In the genomic region with DNA sequence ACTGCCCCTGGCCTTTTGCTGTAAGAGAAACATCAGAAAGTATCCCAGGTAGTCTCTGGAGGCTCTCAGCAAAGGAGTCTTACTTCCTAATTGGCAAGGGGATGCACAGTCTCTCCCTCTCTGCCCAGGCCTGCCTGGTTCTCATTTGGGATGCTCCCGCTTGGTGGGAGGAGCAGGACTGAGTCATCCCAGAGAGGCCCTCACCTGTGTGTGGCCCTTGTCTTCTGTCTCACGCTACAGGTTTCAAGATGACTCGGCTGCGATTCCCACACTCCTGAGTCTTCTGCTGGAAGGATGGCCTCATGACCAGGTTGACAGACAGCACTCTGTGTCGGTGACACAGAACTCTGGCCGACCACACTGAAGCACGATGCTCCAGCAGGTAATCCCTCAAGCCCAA, we compare ENCODE assay signal across 26 mouse cellular contexts. TPM values are rescaled to one million over a fixed set of nuclear protein-coding genes. Genes with fewer than 3 reads are reported as not detected.
DNase-seq lines count a peak whose midpoint lies in the region; ATAC-seq lines count a peak whose summit lies in the region.
"Had no signal": no experiment of that assay in that cellular context is flagged by ENCODE, and none has a peak within 500 bp of the region (broad histone marks: within the 10 kb centered on the region; RNA-seq: fewer than 3 reads in every experiment).

No protein-coding gene starts in this region.

- no peak overlapping the region for H3K4me2 ChIP-seq in forebrain, embryonic 11.5 days (ENCODE audit: low read depth, low read length, severe bottlenecking)
- H3K4me2 ChIP-seq in hindbrain, embryonic 13.5 days, result no peak overlapping the region
- H3K4me2 ChIP-seq in midbrain, embryonic 14.5 days (ENCODE audit: low read length), result no peak overlapping the region
- H3K4me2 ChIP-seq: heart, embryonic 11.5 days; hindbrain, embryonic 15.5 days had no signal

- no peak overlapping the region for H3K4me3 ChIP-seq in forebrain, embryonic 10.5 days
- H3K4me3 ChIP-seq in forebrain, embryonic 11.5 days (ENCODE audit: low read depth, low read length), result no peak overlapping the region
- H3K4me3 ChIP-seq in hindbrain, embryonic 10.5 days, result no peak overlapping the region
- H3K4me3 ChIP-seq in hindbrain, embryonic 13.5 days, result no peak overlapping the region
- H3K4me3 ChIP-seq in midbrain, embryonic 10.5 days, result no peak overlapping the region
- H3K4me3 ChIP-seq in midbrain, embryonic 14.5 days (replicated peaks; ENCODE audit: low read depth, low read length), result no peak overlapping the region
- H3K4me3 ChIP-seq: embryonic facial prominence, embryonic 10.5 days; erythroblast, embryonic 14.5 days; gastrocnemius, adult 2 months; hindbrain, embryonic 15.5 days had no signal

- no peak overlapping the region for H3K9ac ChIP-seq in forebrain, embryonic 11.5 days (ENCODE audit: low read length)
- no peak overlapping the region for H3K9ac ChIP-seq in hindbrain, embryonic 13.5 days
- H3K9ac ChIP-seq in midbrain, embryonic 14.5 days (replicated peaks; ENCODE audit: low read length), result no peak overlapping the region
- H3K9ac ChIP-seq: embryonic facial prominence, embryonic 13.5 days; forebrain, postnatal 0 days; hindbrain, embryonic 15.5 days had no signal

- no peak for ATAC-seq in forebrain, embryonic 11.5 days (replicated peaks; ENCODE audit: low FRiP score)
- no peak for ATAC-seq in hindbrain, embryonic 13.5 days (ENCODE audit: low FRiP score)
- ATAC-seq in midbrain, embryonic 14.5 days (ENCODE audit: low FRiP score, low TSS enrichment), result no peak
- ATAC-seq: activated CD4-positive, CD25-positive, alpha-beta regulatory T cell, adult 4 months; forebrain, embryonic 14.5 days; forebrain, postnatal 0 days had no signal

- H3K4me1 ChIP-seq in forebrain, embryonic 10.5 days, result peaks cover 33% of the 10 kb centered on the region
- peaks cover 10% of the 10 kb centered on the region for H3K4me1 ChIP-seq in forebrain, embryonic 11.5 days (replicated peaks; ENCODE audit: control insufficient read depth, insufficient read depth, low read length)
- H3K4me1 ChIP-seq in hindbrain, embryonic 10.5 days (replicated peaks), result peaks cover 27% of the 10 kb centered on the region
- H3K4me1 ChIP-seq in hindbrain, embryonic 13.5 days (replicated peaks), result peaks cover 19% of the 10 kb centered on the region
- H3K4me1 ChIP-seq in midbrain, embryonic 10.5 days, result peaks cover 24% of the 10 kb centered on the region
- H3K4me1 ChIP-seq in midbrain, embryonic 14.5 days (ENCODE audit: control insufficient read depth, insufficient read depth, low read length), result peaks cover 9% of the 10 kb centered on the region; the same call in 1 of the 2 replicates

- no peaks in the 10 kb centered on the region for H3K27me3 ChIP-seq in forebrain, embryonic 10.5 days (ENCODE audit: poor library complexity, severe bottlenecking)
- no peaks in the 10 kb centered on the region for H3K27me3 ChIP-seq in forebrain, embryonic 11.5 days (ENCODE audit: control insufficient read depth, insufficient read depth, low read length)
- H3K27me3 ChIP-seq in hindbrain, embryonic 10.5 days (ENCODE audit: insufficient read depth, poor library complexity, severe bottlenecking), result no peaks in the 10 kb centered on the region
- no peaks in the 10 kb centered on the region for H3K27me3 ChIP-seq in hindbrain, embryonic 13.5 days
- H3K27me3 ChIP-seq in midbrain, embryonic 10.5 days (ENCODE audit: low read depth, poor library complexity, severe bottlenecking), result no peaks in the 10 kb centered on the region
- no peaks in the 10 kb centered on the region for H3K27me3 ChIP-seq in midbrain, embryonic 14.5 days (ENCODE audit: control insufficient read depth, insufficient read depth, low read length)
- H3K27me3 ChIP-seq: embryonic facial prominence, embryonic 13.5 days; hindbrain, embryonic 15.5 days had no signal

- H3K36me3 ChIP-seq in forebrain, embryonic 10.5 days (replicated peaks), result peaks cover 70% of the 10 kb centered on the region
- H3K36me3 ChIP-seq in forebrain, embryonic 11.5 days (ENCODE audit: control insufficient read depth, insufficient read depth, low read length), result peaks cover 2% of the 10 kb centered on the region; the same call in 1 of the 2 replicates
- H3K36me3 ChIP-seq in hindbrain, embryonic 10.5 days, result peaks cover 65% of the 10 kb centered on the region
- peaks cover 43% of the 10 kb centered on the region for H3K36me3 ChIP-seq in hindbrain, embryonic 13.5 days
- peaks cover 63% of the 10 kb centered on the region for H3K36me3 ChIP-seq in midbrain, embryonic 10.5 days
- H3K36me3 ChIP-seq in midbrain, embryonic 14.5 days (ENCODE audit: control insufficient read depth, insufficient read depth, low read length), result peaks cover 40% of the 10 kb centered on the region

- no peak overlapping the region for H3K27ac ChIP-seq in forebrain, embryonic 10.5 days
- no peak overlapping the region for H3K27ac ChIP-seq in forebrain, embryonic 11.5 days (ENCODE audit: low read depth, low read length)
- H3K27ac ChIP-seq in hindbrain, embryonic 10.5 days, result no peak overlapping the region
- no peak overlapping the region for H3K27ac ChIP-seq in hindbrain, embryonic 13.5 days
- H3K27ac ChIP-seq in midbrain, embryonic 10.5 days (replicated peaks), result no peak overlapping the region
- no peak overlapping the region for H3K27ac ChIP-seq in midbrain, embryonic 14.5 days (replicated peaks; ENCODE audit: low read depth, low read length)
- H3K27ac ChIP-seq: embryonic facial prominence, embryonic 10.5 days; embryonic facial prominence, embryonic 13.5 days; gastrocnemius, adult 2 months; hindbrain, embryonic 15.5 days had no signal

- 91% methylated on average over 7 of the region's 7 CpGs for whole genome bisulfite sequencing in forebrain, embryonic 10.5 days
- WGBS in forebrain, embryonic 11.5 days, result 92% methylated on average over 7 of the region's 7 CpGs
- 96% methylated on average over 7 of the region's 7 CpGs for WGBS in hindbrain, embryonic 10.5 days
- 99% methylated on average over 7 of the region's 7 CpGs for WGBS in hindbrain, embryonic 13.5 days
- 92% methylated on average over 7 of the region's 7 CpGs for WGBS in midbrain, embryonic 10.5 days
- 93% methylated on average over 7 of the region's 7 CpGs for WGBS in midbrain, embryonic 14.5 days

- peak; percentile 8 for DNase-seq in forebrain, embryonic 10.5 days (ENCODE audit: extremely low spot score, low spot score)
- no peak for DNase-seq in forebrain, embryonic 11.5 days (ENCODE audit: low spot score)
- DNase-seq in hindbrain, embryonic 10.5 days (ENCODE audit: low spot score), result peak; percentile 1
- peak; percentile 8 for DNase-seq in midbrain, embryonic 10.5 days (ENCODE audit: low spot score)
- no peak for DNase-seq in midbrain, embryonic 14.5 days
- peak; percentile 18 for DNase-seq in urinary bladder, adult 2 months (ENCODE audit: low spot score)
- DNase-seq in urinary bladder, postnatal 25 days (ENCODE audit: low spot score), result no peak
- DNase-seq: adrenal gland, adult 8-10 months; adrenal gland, postnatal 25 days; cerebellum, adult 11-12 months; cerebellum, adult 8-10 months; cerebellum, postnatal 10 days; cerebellum, postnatal 36 days; embryo, embryonic 11 days; forebrain, postnatal 0 days; gastrocnemius, adult 2 months; gastrocnemius, postnatal 14 days; heart, adult 18-20 months had no signal

- no peaks in the 10 kb centered on the region for H3K9me3 ChIP-seq in forebrain, embryonic 10.5 days
- H3K9me3 ChIP-seq in forebrain, embryonic 11.5 days (ENCODE audit: control insufficient read depth, low read length), result no peaks in the 10 kb centered on the region
- H3K9me3 ChIP-seq in hindbrain, embryonic 10.5 days, result no peaks in the 10 kb centered on the region
- no peaks in the 10 kb centered on the region for H3K9me3 ChIP-seq in hindbrain, embryonic 13.5 days
- H3K9me3 ChIP-seq in midbrain, embryonic 10.5 days (replicated peaks), result no peaks in the 10 kb centered on the region
- H3K9me3 ChIP-seq in midbrain, embryonic 14.5 days (ENCODE audit: control insufficient read depth, low read length), result no peaks in the 10 kb centered on the region
- H3K9me3 ChIP-seq: embryonic facial prominence, embryonic 10.5 days; embryonic facial prominence, embryonic 13.5 days; hindbrain, embryonic 15.5 days had no signal

RNA-seq across cellular contexts. Expression of gene Pigw, which starts 2.3 kb away (rescaled TPM):
- 3.1 and 3.5 TPM in 2 replicates for polyA plus RNA-seq in forebrain, embryonic 10.5 days (2016; fragmentation: Nextera tagmentation; extraction: Ambion mirVana)
- polyA plus RNA-seq in forebrain, embryonic 11.5 days (2014; fragmentation: Nextera tagmentation; extraction: Ambion mirVana), result 3.7 and 3.9 TPM in 2 replicates
- 2.6 and 2.7 TPM in 2 replicates for polyA plus RNA-seq in hindbrain, embryonic 10.5 days (2016; fragmentation: Nextera tagmentation; extraction: Ambion mirVana)
- 2.1 and 2.3 TPM in 2 replicates for polyA plus RNA-seq in hindbrain, embryonic 13.5 days (2015; fragmentation: Nextera tagmentation; extraction: Ambion mirVana)
- 2.2 and 3.4 TPM in 2 replicates for polyA plus RNA-seq in midbrain, embryonic 10.5 days (2016; fragmentation: Nextera tagmentation; extraction: Ambion mirVana)
- polyA plus RNA-seq in midbrain, embryonic 14.5 days (2014; fragmentation: Nextera tagmentation; extraction: Ambion mirVana), result 3.4 and 4.1 TPM in 2 replicates
- polyA plus RNA-seq in urinary bladder, adult 2 months (2012; rRNA removed), result 5.7 and 8.2 TPM in 2 replicates

RNA-seq across cellular contexts. Expression of gene Myo19, which starts 2.4 kb away (rescaled TPM):
- polyA plus RNA-seq in forebrain, embryonic 10.5 days (2016; fragmentation: Nextera tagmentation; extraction: Ambion mirVana), result 11.0 and 12.3 TPM in 2 replicates
- polyA plus RNA-seq in forebrain, embryonic 11.5 days (2014; fragmentation: Nextera tagmentation; extraction: Ambion mirVana), result 11.8 and 13.6 TPM in 2 replicates
- 9.9 and 11.3 TPM in 2 replicates for polyA plus RNA-seq in hindbrain, embryonic 10.5 days (2016; fragmentation: Nextera tagmentation; extraction: Ambion mirVana)
- polyA plus RNA-seq in hindbrain, embryonic 13.5 days (2015; fragmentation: Nextera tagmentation; extraction: Ambion mirVana), result 5.1 and 6.7 TPM in 2 replicates
- 11.8 and 12.6 TPM in 2 replicates for polyA plus RNA-seq in midbrain, embryonic 10.5 days (2016; fragmentation: Nextera tagmentation; extraction: Ambion mirVana)
- polyA plus RNA-seq in midbrain, embryonic 14.5 days (2014; fragmentation: Nextera tagmentation; extraction: Ambion mirVana), result 5.4 and 6.2 TPM in 2 replicates
- 14.5 and 17.4 TPM in 2 replicates for polyA plus RNA-seq in urinary bladder, adult 2 months (2012; rRNA removed)

RNA-seq across cellular contexts. Expression of gene Ggnbp2, which starts 11.7 kb away (rescaled TPM):
- 52.3 and 52.4 TPM in 2 replicates for polyA plus RNA-seq in forebrain, embryonic 10.5 days (2016; fragmentation: Nextera tagmentation; extraction: Ambion mirVana)
- polyA plus RNA-seq in forebrain, embryonic 11.5 days (2014; fragmentation: Nextera tagmentation; extraction: Ambion mirVana), result 68.3 and 68.7 TPM in 2 replicates
- polyA plus RNA-seq in hindbrain, embryonic 10.5 days (2016; fragmentation: Nextera tagmentation; extraction: Ambion mirVana), result 53.4 and 56.5 TPM in 2 replicates
- polyA plus RNA-seq in hindbrain, embryonic 13.5 days (2015; fragmentation: Nextera tagmentation; extraction: Ambion mirVana), result 70.9 and 74.4 TPM in 2 replicates
- polyA plus RNA-seq in midbrain, embryonic 10.5 days (2016; fragmentation: Nextera tagmentation; extraction: Ambion mirVana), result 55.7 and 56.3 TPM in 2 replicates
- polyA plus RNA-seq in midbrain, embryonic 14.5 days (2014; fragmentation: Nextera tagmentation; extraction: Ambion mirVana), result 69.3 and 71.9 TPM in 2 replicates
- 85.6 and 91.4 TPM in 2 replicates for polyA plus RNA-seq in urinary bladder, adult 2 months (2012; rRNA removed)

RNA-seq across cellular contexts. Expression of gene Znhit3, which starts 33.8 kb away (rescaled TPM):
- polyA plus RNA-seq in forebrain, embryonic 10.5 days (2016; fragmentation: Nextera tagmentation; extraction: Ambion mirVana), result 97.6 and 99.8 TPM in 2 replicates
- 70.0 and 78.2 TPM in 2 replicates for polyA plus RNA-seq in forebrain, embryonic 11.5 days (2014; fragmentation: Nextera tagmentation; extraction: Ambion mirVana)
- polyA plus RNA-seq in hindbrain, embryonic 10.5 days (2016; fragmentation: Nextera tagmentation; extraction: Ambion mirVana), result 87.0 and 93.5 TPM in 2 replicates
- polyA plus RNA-seq in hindbrain, embryonic 13.5 days (2015; fragmentation: Nextera tagmentation; extraction: Ambion mirVana), result 64.0 and 69.1 TPM in 2 replicates
- polyA plus RNA-seq in midbrain, embryonic 10.5 days (2016; fragmentation: Nextera tagmentation; extraction: Ambion mirVana), result 80.5 and 91.7 TPM in 2 replicates
- polyA plus RNA-seq in midbrain, embryonic 14.5 days (2014; fragmentation: Nextera tagmentation; extraction: Ambion mirVana), result 61.7 and 65.1 TPM in 2 replicates
- 22.6 and 25.4 TPM in 2 replicates for polyA plus RNA-seq in urinary bladder, adult 2 months (2012; rRNA removed)

RNA-seq across cellular contexts. Expression of gene Dhrs11, which starts 53.6 kb away (rescaled TPM):
- 13.4 and 16.9 TPM in 2 replicates for polyA plus RNA-seq in forebrain, embryonic 10.5 days (2016; fragmentation: Nextera tagmentation; extraction: Ambion mirVana)
- 12.6 TPM in 2 replicates for polyA plus RNA-seq in forebrain, embryonic 11.5 days (2014; fragmentation: Nextera tagmentation; extraction: Ambion mirVana)
- 13.1 and 15.1 TPM in 2 replicates for polyA plus RNA-seq in hindbrain, embryonic 10.5 days (2016; fragmentation: Nextera tagmentation; extraction: Ambion mirVana)
- polyA plus RNA-seq in hindbrain, embryonic 13.5 days (2015; fragmentation: Nextera tagmentation; extraction: Ambion mirVana), result 6.3 and 7.2 TPM in 2 replicates
- polyA plus RNA-seq in midbrain, embryonic 10.5 days (2016; fragmentation: Nextera tagmentation; extraction: Ambion mirVana), result 12.0 and 12.8 TPM in 2 replicates
- 5.8 and 6.7 TPM in 2 replicates for polyA plus RNA-seq in midbrain, embryonic 14.5 days (2014; fragmentation: Nextera tagmentation; extraction: Ambion mirVana)
- polyA plus RNA-seq in urinary bladder, adult 2 months (2012; rRNA removed), result 13.5 and 15.8 TPM in 2 replicates

Comparison
In these comparisons a context has a peak if more than half of its experiments do, and no peak if none do; other contexts are left out.
1. DNase-seq: peak in forebrain, embryonic 10.5 days (single experiment), hindbrain, embryonic 10.5 days (single experiment), midbrain, embryonic 10.5 days (single experiment) and urinary bladder, adult 2 months (single experiment); none in forebrain, embryonic 11.5 days (single experiment), midbrain, embryonic 14.5 days (single experiment) and urinary bladder, postnatal 25 days (single experiment).